ENCODE assay signal across 10 mouse cellular contexts in the genomic region with DNA sequence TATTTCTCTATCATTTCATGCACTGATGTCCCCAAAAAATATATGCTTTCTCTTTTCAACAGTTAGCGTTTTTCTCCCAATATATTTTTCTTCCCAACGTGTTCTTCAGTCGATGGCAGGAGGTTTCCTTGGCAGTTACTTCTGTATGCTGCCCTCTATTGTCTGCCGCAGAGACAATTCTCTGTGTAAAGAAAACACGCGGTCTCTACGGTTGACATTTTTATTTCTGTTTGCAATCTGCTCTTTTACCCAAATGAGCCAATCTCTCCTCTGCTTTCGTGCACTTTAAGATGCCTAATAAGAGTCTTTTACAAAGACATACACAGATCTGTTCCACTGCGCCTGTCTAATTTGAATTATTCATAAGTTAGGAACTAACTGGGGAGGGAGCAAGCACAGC. TPM values are rescaled to one million over a fixed set of nuclear protein-coding genes. Genes with fewer than 3 reads are reported as not detected.
DNase-seq lines count a peak whose midpoint lies in the region; ATAC-seq and TF ChIP-seq lines count a peak whose summit lies in the region.
"Had no signal": no experiment of that assay in that cellular context is flagged by ENCODE, and none has a peak within 500 bp of the region (broad histone marks: within the 10 kb centered on the region; RNA-seq: fewer than 3 reads in every experiment).

No protein-coding gene starts in this region.

- peak; percentile 70 for TF ChIP-seq CTCF in layer of hippocampus, adult 2 months (conservative IDR thresholded peaks at IDR 0.05)

- H3K9me3 ChIP-seq in forebrain, embryonic 15.5 days: no peaks in the 10 kb centered on the region
- H3K9me3 ChIP-seq in forebrain, embryonic 12.5 days: no peaks in the 10 kb centered on the region
- H3K9me3 ChIP-seq in forebrain, embryonic 16.5 days (ENCODE audit: control insufficient read depth, low read length): no peaks in the 10 kb centered on the region
- H3K9me3 ChIP-seq in midbrain, embryonic 15.5 days: no peaks in the 10 kb centered on the region

- peaks cover 31% of the 10 kb centered on the region for H3K4me1 ChIP-seq in forebrain, embryonic 15.5 days
- H3K4me1 ChIP-seq in forebrain, embryonic 12.5 days: peaks cover 40% of the 10 kb centered on the region
- peaks cover 25% of the 10 kb centered on the region for H3K4me1 ChIP-seq in forebrain, embryonic 16.5 days (replicated peaks; ENCODE audit: control insufficient read depth, insufficient read depth, low read length)
- peaks cover 18% of the 10 kb centered on the region for H3K4me1 ChIP-seq in midbrain, embryonic 15.5 days

- ATAC-seq in forebrain, embryonic 15.5 days (replicated peaks): no peak
- no peak for ATAC-seq in forebrain, embryonic 12.5 days (ENCODE audit: low FRiP score)
- ATAC-seq in forebrain, embryonic 16.5 days: peak; percentile 33
- ATAC-seq in midbrain, embryonic 15.5 days (replicated peaks): no peak

- no peak overlapping the region for H3K27ac ChIP-seq in forebrain, embryonic 15.5 days (replicated peaks)
- H3K27ac ChIP-seq in forebrain, embryonic 12.5 days: no peak overlapping the region
- no peak overlapping the region for H3K27ac ChIP-seq in layer of hippocampus, adult 2 months
- H3K27ac ChIP-seq in forebrain, embryonic 16.5 days (ENCODE audit: low read length): 0 out of 2 replicates have a peak overlapping the region, but pooled peaks have one; percentile 34
- no peak overlapping the region for H3K27ac ChIP-seq in midbrain, embryonic 15.5 days

- no peaks in the 10 kb centered on the region for H3K36me3 ChIP-seq in forebrain, embryonic 15.5 days
- H3K36me3 ChIP-seq in forebrain, embryonic 12.5 days (replicated peaks): no peaks in the 10 kb centered on the region
- H3K36me3 ChIP-seq in forebrain, embryonic 16.5 days (ENCODE audit: control insufficient read depth, insufficient read depth): no peaks in the 10 kb centered on the region
- H3K36me3 ChIP-seq in midbrain, embryonic 15.5 days (replicated peaks): no peaks in the 10 kb centered on the region

- H3K27me3 ChIP-seq in forebrain, embryonic 15.5 days: 0 out of 2 replicates have a peak, but pooled peaks cover 2% of the 10 kb centered on the region
- H3K27me3 ChIP-seq in forebrain, embryonic 12.5 days: peaks cover 12% of the 10 kb centered on the region
- no peaks in the 10 kb centered on the region; the same call in 1 of the 2 replicates for H3K27me3 ChIP-seq in forebrain, embryonic 16.5 days (replicated peaks; ENCODE audit: control insufficient read depth, insufficient read depth, low read length)
- H3K27me3 ChIP-seq in midbrain, embryonic 15.5 days (replicated peaks): no peaks in the 10 kb centered on the region

- H3K9ac ChIP-seq in forebrain, embryonic 15.5 days (replicated peaks): no peak overlapping the region
- no peak overlapping the region for H3K9ac ChIP-seq in forebrain, embryonic 12.5 days
- no peak overlapping the region for H3K9ac ChIP-seq in forebrain, embryonic 16.5 days (replicated peaks; ENCODE audit: low read depth, low read length)
- H3K9ac ChIP-seq in midbrain, embryonic 15.5 days: no peak overlapping the region

- 19% methylated on average over 9 of the region's 9 CpGs for WGBS in forebrain, embryonic 15.5 days
- WGBS in forebrain, embryonic 12.5 days: 33% methylated on average over 9 of the region's 9 CpGs
- WGBS in forebrain, embryonic 16.5 days: 13% methylated on average over 9 of the region's 9 CpGs
- 23% methylated on average over 9 of the region's 9 CpGs for WGBS in midbrain, embryonic 15.5 days

- no peak overlapping the region for H3K4me3 ChIP-seq in forebrain, embryonic 15.5 days
- H3K4me3 ChIP-seq in forebrain, embryonic 12.5 days (replicated peaks): no peak overlapping the region
- peak overlapping the region; percentile 9 for H3K4me3 ChIP-seq in layer of hippocampus, adult 2 months
- no peak overlapping the region for H3K4me3 ChIP-seq in forebrain, embryonic 16.5 days (replicated peaks; ENCODE audit: low read length)
- H3K4me3 ChIP-seq in midbrain, embryonic 15.5 days: no peak overlapping the region

- peak in 1 of 2 experiments; percentile 42 for DNase-seq in layer of hippocampus, adult 2 months (ENCODE audit: low spot score in 2 of 2)
- DNase-seq in layer of hippocampus, postnatal 25 days (ENCODE audit: extremely low spot score in 1 of 2, low spot score in 1 of 2): no peak
- no peak for DNase-seq in right cerebral cortex, postnatal 10 days (ENCODE audit: low spot score in 2 of 2)
- DNase-seq in gastrocnemius, adult 18-20 months (ENCODE audit: low spot score): no peak
- DNase-seq: lung, postnatal 36 days; thymus, postnatal 14 days had no signal

- 0 out of 2 replicates have a peak overlapping the region, but pooled peaks have one; percentile 19 for H3K4me2 ChIP-seq in forebrain, embryonic 15.5 days (replicated peaks)
- H3K4me2 ChIP-seq in forebrain, embryonic 12.5 days: no peak overlapping the region
- H3K4me2 ChIP-seq in forebrain, embryonic 16.5 days (ENCODE audit: low read length): peak overlapping the region; percentile 14
- peak overlapping the region; percentile 29 for H3K4me2 ChIP-seq in midbrain, embryonic 15.5 days

RNA-seq across cellular contexts. Expression of gene Snx11, which starts 47.9 kb away (rescaled TPM):
- polyA plus RNA-seq in forebrain, embryonic 15.5 days (2015; fragmentation: Nextera tagmentation; extraction: Ambion mirVana): 45.4 and 45.8 TPM in 2 replicates
- 31.0 and 40.3 TPM in 2 replicates for polyA plus RNA-seq in forebrain, embryonic 12.5 days (2016; fragmentation: Nextera tagmentation; extraction: Ambion mirVana)
- total RNA-seq in layer of hippocampus, adult 2 months (2021): 10 to 100 TPM; 52.5 to 56.7 TPM
- total RNA-seq in layer of hippocampus, postnatal 25 days (2021): 10 to 100 TPM; 40.9 to 49.4 TPM
- polyA plus RNA-seq in forebrain, embryonic 16.5 days (2015; fragmentation: Nextera tagmentation; extraction: Ambion mirVana): 43.1 and 44.1 TPM in 2 replicates
- polyA plus RNA-seq in midbrain, embryonic 15.5 days (2015; fragmentation: Nextera tagmentation; extraction: Ambion mirVana): 47.2 and 51.1 TPM in 2 replicates
- 10 to 100 TPM in 1 of 2 experiments, 1 to 10 TPM in 1; 9.6 to 10.3 TPM for total RNA-seq in gastrocnemius, adult 18-20 months (2021)

RNA-seq across cellular contexts. Expression of gene Cbx1, which starts 59.5 kb away (rescaled TPM):
- 102 and 108 TPM in 2 replicates for polyA plus RNA-seq in forebrain, embryonic 15.5 days (2015; fragmentation: Nextera tagmentation; extraction: Ambion mirVana)
- polyA plus RNA-seq in forebrain, embryonic 12.5 days (2016; fragmentation: Nextera tagmentation; extraction: Ambion mirVana): 168 and 172 TPM in 2 replicates
- 10 to 100 TPM; 44.6 to 47.4 TPM for total RNA-seq in layer of hippocampus, adult 2 months (2021)
- 10 to 100 TPM; 49.4 to 52.0 TPM for total RNA-seq in layer of hippocampus, postnatal 25 days (2021)
- polyA plus RNA-seq in forebrain, embryonic 16.5 days (2015; fragmentation: Nextera tagmentation; extraction: Ambion mirVana): 87.7 and 93.3 TPM in 2 replicates
- polyA plus RNA-seq in midbrain, embryonic 15.5 days (2015; fragmentation: Nextera tagmentation; extraction: Ambion mirVana): 70.6 and 76.7 TPM in 2 replicates
- total RNA-seq in gastrocnemius, adult 18-20 months (2021): 10 to 100 TPM; 34.2 to 36.1 TPM
